Mouse (Mus musculus): Measurements from ENCODE around the gene Fkbpl.
A peak's percentile ranks its signal among the peaks of the same experiment; 100 is the strongest.

Gene Fkbpl

GRCm38 (mm10) chr17:34644608-34645007, at the start of gene Fkbpl:
Gene Fkbpl (plus strand): TSS chr17:34644764.
- DNase-seq, result peak; percentile 98

- DNase-seq, result no peak
These were observed 48.5 kb upstream of the Fkbpl start for GRCm38 (mm10) chr17:34596098-34596497.

- DNase-seq, result no peak
These were observed 46.9 kb upstream of the Fkbpl start, which contains the start of gene Ager for GRCm38 (mm10) chr17:34597566-34598095. Gene Ager (plus strand): TSS chr17:34597862.

DNA sequence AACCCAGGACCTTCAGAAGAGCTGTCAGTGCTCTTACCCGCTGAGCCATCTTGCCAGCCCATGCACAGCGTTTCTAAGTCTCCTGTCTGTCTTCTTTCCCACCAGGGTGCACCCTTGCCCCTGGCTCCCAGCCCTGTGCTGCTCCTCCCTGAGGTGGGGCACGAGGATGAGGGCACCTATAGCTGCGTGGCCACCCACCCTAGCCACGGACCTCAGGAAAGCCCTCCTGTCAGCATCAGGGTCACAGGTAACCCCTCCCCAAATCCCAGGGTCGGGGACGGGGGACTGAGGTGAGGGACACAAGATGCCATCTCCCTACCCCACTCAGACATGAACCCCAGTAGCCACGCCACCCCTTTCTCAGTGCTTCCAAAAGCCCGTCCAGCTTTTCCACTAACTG, 44.7 kb upstream of the Fkbpl start:
- DNase-seq, result no peak

DNA sequence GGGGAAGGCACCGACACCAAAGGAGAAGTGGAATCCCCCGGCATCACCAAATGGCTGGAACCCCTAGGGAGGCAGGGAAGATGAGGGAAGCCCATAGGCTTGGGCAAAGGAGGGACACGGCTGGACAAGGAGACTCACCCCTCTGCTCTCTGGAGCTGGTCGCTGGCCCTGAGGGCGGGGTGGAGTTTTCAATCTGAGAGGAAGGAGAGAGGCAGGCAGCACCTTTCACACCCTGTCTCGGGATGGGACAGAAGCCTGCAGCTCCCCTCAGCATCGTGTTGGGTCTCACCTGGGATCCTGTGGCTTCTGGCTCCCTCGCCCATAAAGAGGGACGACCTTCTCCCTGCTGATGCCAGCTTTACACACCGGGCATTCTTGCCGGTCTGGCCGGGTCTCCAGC, 42.8 kb upstream of the Fkbpl start:
- DNase-seq, result no peak

GRCm38 (mm10) chr17:34603375-34604060, 41.0 kb upstream of the Fkbpl start, which contains the start of gene Rnf5:
Gene Rnf5 (minus strand): TSS chr17:34603690.
- DNase-seq, result peak; percentile 100

GRCm38 (mm10) chr17:34604061-34604508, 40.5 kb upstream of the Fkbpl start, which contains the start of gene Agpat1:
Gene Agpat1 (plus strand): TSS chr17:34604262.
- DNase-seq, result peak; percentile 99 to 100

GRCm38 (mm10) chr17:34604511-34605237, 39.9 kb upstream of the Fkbpl start:
- peak; percentile 84 to 90 for DNase-seq

GRCm38 (mm10) chr17:34605609-34606008, 39.0 kb upstream of the Fkbpl start:
- peak; percentile 96 to 98 for DNase-seq

DNA sequence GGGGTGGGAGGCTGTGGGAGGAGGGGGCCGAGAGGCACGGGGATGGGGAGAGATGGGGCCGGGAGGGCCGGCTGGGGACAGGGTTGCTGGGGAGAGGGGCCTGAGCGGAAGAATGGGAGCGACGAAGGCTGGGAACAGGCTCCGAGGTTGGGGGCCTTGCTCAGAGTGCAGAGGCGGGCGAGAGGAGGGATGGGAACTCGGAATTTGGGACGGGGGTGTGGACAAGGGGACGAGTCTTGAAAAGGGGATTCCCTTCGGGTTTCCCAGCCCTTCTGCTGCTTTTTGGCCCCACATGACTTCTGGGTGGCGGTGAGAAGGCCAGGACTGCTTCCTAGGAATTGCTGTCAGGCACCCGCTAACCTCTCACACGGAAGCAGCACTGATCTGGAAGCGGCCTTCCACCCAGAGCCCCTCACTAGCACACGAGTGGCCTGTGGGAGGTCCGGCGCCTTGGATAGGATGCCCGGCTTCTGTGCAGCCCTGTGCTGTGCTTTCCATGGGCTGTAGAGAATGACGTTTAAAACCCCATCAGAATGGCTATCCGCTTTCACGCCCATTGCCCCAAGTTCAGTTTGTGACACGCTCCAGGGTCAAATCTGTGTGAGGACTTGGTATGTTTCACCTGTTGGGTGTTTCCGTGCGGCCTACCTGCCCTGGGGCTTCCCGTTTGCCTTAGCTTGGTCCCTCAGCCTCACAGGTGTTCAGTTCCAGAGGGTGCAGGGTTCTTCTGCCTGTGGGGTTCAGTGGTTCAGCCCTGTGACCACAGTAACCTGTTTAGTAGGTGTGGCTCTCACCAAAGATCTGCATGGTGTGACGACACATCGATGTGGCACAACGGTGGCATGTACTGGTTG, 38.2 kb upstream of the Fkbpl start:
- DNase-seq, result no peak

- no peak for DNase-seq
These were observed 36.6 kb upstream of the Fkbpl start for GRCm38 (mm10) chr17:34607997-34608396.

GRCm38 (mm10) chr17:34611050-34611449, 33.5 kb upstream of the Fkbpl start:
- DNase-seq, result no peak

DNA sequence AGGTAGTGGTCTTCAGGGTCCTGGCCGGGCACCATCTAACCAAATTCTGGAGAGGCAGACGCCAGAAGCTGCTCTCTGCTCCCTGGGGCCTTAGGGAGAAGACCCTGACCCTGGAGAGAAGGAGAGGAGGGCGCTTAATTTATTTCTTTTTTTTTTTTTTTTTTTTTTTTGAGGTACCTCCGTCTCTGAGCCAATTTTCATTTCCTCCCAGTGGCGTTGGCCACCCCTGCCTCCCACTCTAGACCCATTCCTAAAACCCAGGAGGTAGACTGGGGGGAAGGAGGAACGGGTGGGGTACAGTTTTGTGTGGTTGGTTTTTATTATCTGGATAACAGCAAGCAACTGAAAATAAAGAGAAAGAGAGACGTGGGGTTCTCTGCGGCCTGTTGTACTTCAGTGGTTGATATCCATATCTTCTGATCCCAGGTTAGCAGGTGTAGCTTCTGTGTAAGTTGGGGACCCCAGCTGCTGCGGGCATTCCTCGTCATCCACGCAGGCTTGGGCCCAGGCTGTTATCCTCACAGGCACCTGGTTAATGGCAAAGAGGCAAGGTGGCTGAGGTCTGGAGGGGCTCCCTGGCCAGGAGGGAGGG, 31.4 kb upstream of the Fkbpl start:
- no peak for DNase-seq

DNA sequence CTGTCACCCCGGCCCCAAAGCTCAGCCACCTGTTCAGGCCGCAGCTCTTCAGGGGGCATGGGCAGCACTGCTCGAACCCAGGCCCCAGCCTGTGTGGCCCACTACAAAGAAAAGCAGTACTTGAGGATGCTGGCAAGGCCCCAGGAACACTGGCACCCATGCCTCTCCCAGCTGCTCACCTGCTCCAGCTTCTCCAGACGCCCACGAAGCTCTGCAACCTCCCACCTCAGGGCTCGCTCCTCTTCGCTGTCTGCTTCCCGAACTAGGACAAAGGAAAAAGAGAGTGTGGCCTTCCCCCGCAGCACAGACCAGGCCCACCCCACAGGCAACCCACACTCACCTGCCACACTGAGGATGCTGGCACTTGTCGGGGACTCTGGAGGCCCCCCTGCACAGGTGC, 30.7 kb upstream of the Fkbpl start:
- no peak for DNase-seq

- DNase-seq, result no peak
These were observed 28.7 kb upstream of the Fkbpl start, which contains the start of gene Egfl8 for GRCm38 (mm10) chr17:34615871-34616270. Gene Egfl8 (minus strand): TSS chr17:34615971.

GRCm38 (mm10) chr17:34618999-34619398, 25.6 kb upstream of the Fkbpl start:
- DNase-seq, result peak; percentile 59 to 80

DNA sequence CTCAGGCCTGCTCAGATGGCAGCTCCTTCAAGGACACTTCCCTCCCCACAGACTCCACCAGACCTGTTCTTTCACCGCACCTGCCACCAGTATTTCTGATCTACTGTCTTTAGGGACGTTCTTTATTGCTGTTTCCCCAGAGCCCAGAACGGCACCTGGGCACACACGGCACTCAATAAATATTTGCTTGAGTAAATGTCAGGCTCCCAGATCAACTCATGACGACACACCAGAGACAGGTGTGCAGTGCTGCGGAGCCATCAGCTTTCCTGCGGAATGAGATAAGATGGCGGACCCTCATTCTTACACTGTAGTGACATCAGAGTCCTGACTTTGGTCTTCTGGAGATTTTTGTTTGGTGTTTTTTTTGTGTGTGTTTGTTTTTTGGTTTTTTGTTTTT, 23.6 kb upstream of the Fkbpl start:
- DNase-seq, result no peak

DNA sequence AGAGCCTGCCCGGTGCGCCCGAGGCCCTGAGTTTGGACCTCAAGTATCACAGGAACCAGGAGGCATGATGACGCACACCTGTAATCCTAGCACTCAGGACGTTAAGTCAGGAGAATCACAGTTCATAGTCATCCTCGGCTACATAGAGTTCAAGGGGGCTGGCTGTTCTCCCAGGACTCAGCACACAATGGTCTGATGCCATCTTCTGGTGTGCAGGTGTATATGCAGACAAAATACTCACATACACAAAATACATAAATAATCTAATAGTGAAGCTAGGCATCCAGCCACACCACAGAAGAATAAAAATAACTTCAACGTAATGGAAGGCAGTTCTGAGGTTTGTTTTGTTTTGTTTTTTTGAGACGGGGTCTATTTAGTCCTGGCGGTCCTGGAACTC, 21.4 kb upstream of the Fkbpl start:
- no peak for DNase-seq

DNA sequence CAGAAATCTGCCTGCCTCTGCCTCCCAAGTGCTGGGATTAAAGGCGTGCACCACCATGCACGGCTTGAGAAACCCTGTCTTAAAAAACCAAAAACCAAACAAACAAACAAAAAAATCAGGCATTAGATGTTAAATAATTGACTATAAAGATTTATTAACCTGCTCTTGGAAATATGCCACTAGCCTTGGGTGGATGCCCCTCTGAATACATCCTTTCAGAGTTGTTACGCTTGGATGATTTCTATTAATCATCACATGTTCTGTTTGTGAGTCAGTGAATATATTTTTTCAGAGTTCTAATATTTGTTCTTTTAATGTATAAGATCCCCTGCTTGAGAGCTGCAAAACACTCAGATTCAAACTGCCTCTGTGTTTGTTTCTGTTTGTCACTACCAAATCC, 19.6 kb upstream of the Fkbpl start:
- no peak for DNase-seq

GRCm38 (mm10) chr17:34626062-34626772, 18.3 kb upstream of the Fkbpl start:
- DNase-seq, result no peak

- no peak for DNase-seq
These were observed 17.8 kb upstream of the Fkbpl start for GRCm38 (mm10) chr17:34626773-34627092.

All from kidney, adult 8-10 months (tissue).